Mouse (Mus musculus) myocyte (in vitro differentiated cells): ENCODE data around the gene Smu1. TPM values are rescaled to one million over a fixed set of nuclear protein-coding genes. Genes with fewer than 3 reads are reported as not detected.

Experiments used
- H3K27me3 ChIP-seq: one replicate; pipeline ENCODE4 v1.6.1; 2011; ENCODE audit not compliant: control insufficient read depth, insufficient read depth, insufficient read length
- H3K36me3 ChIP-seq: one replicate; pipeline ENCODE4 v1.6.1; 2011; ENCODE audit not compliant: control insufficient read depth, insufficient read depth
- H3K4me2 ChIP-seq: one replicate; pipeline ENCODE4 v1.6.1; 2011; ENCODE audit warnings: low read depth, control low read depth
- H3K4me3 ChIP-seq: one replicate; pipeline ENCODE4 v1.5.1; 2011; ENCODE audit warnings: mild to moderate bottlenecking, control low read depth, moderate library complexity
- H3K79me2 ChIP-seq: one replicate; pipeline ENCODE4 v1.6.1; 2011; ENCODE audit not compliant: control insufficient read depth, insufficient read depth
- H3ac ChIP-seq: one replicate; pipeline ENCODE4 v1.6.1; 2011; ENCODE audit not compliant: control insufficient read depth, insufficient read length
- CEBPB ChIP-seq: IDR thresholded peaks from 2 replicates; pipeline ENCODE4 v1.6.1; 2011; ENCODE audit warnings: mild to moderate bottlenecking, moderate library complexity; ENCODE audit not compliant: poor library complexity, insufficient read depth, severe bottlenecking
- E2F4 ChIP-seq: IDR thresholded peaks from one replicate; pipeline ENCODE4 v1.6.1; 2011; ENCODE audit warnings: mild to moderate bottlenecking, control low read depth, moderate library complexity; ENCODE audit not compliant: insufficient read depth
- MAX ChIP-seq: IDR thresholded peaks from one replicate; pipeline ENCODE4 v1.6.1; 2011; ENCODE audit warnings: low read depth, mild to moderate bottlenecking, control low read depth
- MYOD1 ChIP-seq, 3 experiments: IDR thresholded peaks; one replicate each; pipeline ENCODE4 v1.6.1; 2011; ENCODE audit warnings: control low read depth in 2 of 3, low read depth in 2 of 3, mild to moderate bottlenecking in 2 of 3, moderate library complexity in 1 of 3; ENCODE audit not compliant: insufficient read length in 2 of 3, control insufficient read depth in 1 of 3
- MYOG ChIP-seq, 3 experiments: IDR thresholded peaks; one replicate each; pipeline ENCODE4 v1.6.1; 2011; ENCODE audit warnings: control low read depth in 2 of 3, low read depth in 2 of 3, mild to moderate bottlenecking in 2 of 3; ENCODE audit not compliant: insufficient read length in 2 of 3, control insufficient read depth in 1 of 3, insufficient read depth in 1 of 3
- POLR2A ChIP-seq: IDR thresholded peaks from one replicate; pipeline ENCODE4 v1.6.1; 2011; ENCODE audit warnings: low read depth, mild to moderate bottlenecking, control low read depth, moderate library complexity; ENCODE audit not compliant: insufficient read length
- POLR2AphosphoS2 ChIP-seq: IDR thresholded peaks from one replicate; pipeline ENCODE4 v1.6.1; 2011; ENCODE audit warnings: low read depth, control low read depth; ENCODE audit not compliant: insufficient read length
- REST ChIP-seq: IDR thresholded peaks from one replicate; pipeline ENCODE4 v1.6.1; 2011; ENCODE audit warnings: mild to moderate bottlenecking, control low read depth, moderate library complexity; ENCODE audit not compliant: insufficient read depth, insufficient read length
- SRF ChIP-seq: IDR thresholded peaks from one replicate; pipeline ENCODE4 v1.6.1; 2011; ENCODE audit warnings: low read depth; ENCODE audit not compliant: control insufficient read depth, insufficient read length
- TCF12 ChIP-seq: IDR thresholded peaks from one replicate; pipeline ENCODE4 v1.6.1; 2011; ENCODE audit warnings: mild to moderate bottlenecking, control low read depth; ENCODE audit not compliant: poor library complexity, insufficient read depth, severe bottlenecking
- TCF3 ChIP-seq: IDR thresholded peaks from one replicate; pipeline ENCODE4 v1.6.1; 2011; ENCODE audit warnings: low read depth, control low read depth; ENCODE audit not compliant: insufficient read length
- USF1 ChIP-seq: IDR thresholded peaks from one replicate; pipeline ENCODE4 v1.6.1; 2011; ENCODE audit warnings: low read depth, mild to moderate bottlenecking, control low read depth, moderate library complexity
- polyA plus RNA-seq: library from polyadenylated mRNA; unstranded; fragments of >200 nt; fragmentation: generic; extraction: Trizol; gene quantifications from one replicate; pipeline ENCODE4 v1.2.1, GENCODE M21; 2012; ENCODE audit warnings: missing spikeins

Smu1 gene
- polyA plus RNA-seq, 1 experiment: 67.5 TPM

GRCm38 (mm10) chr4:40781797-40782495 lies 24.2 kb upstream of the Smu1 start:
- Histone ChIP-seq H3K27me3 (no peaks in the 10 kb centered on the region), H3K4me2 (peak overlapping the region; percentile 72)

GRCm38 (mm10) chr4:40781143-40781542 lies 23.4 kb upstream of the Smu1 start:
- H3K4me3 ChIP-seq: no peak overlapping the region
- H3K36me3 ChIP-seq: no peaks in the 10 kb centered on the region
- H3ac ChIP-seq: no peak overlapping the region
- no peaks in the 10 kb centered on the region for H3K79me2 ChIP-seq
- peak overlapping the region; percentile 72 for H3K4me2 ChIP-seq
- no peaks in the 10 kb centered on the region for H3K27me3 ChIP-seq
- TF ChIP-seq MYOD1 (IDR thresholded peaks at IDR 0.05; ENCODE audit: control insufficient read depth in 1 of 3, insufficient read length in 2 of 3, low read depth in 2 of 3) (peak in 1 of 3 experiments; percentile 24), USF1 (no peak)

More at GRCm38 (mm10) chr4:40781797-40782495, 24.2 kb upstream of the Smu1 start:
- Histone ChIP-seq H3ac (no peak overlapping the region), H3K36me3 (no peaks in the 10 kb centered on the region), H3K4me3 (no peak overlapping the region), H3K79me2 (no peaks in the 10 kb centered on the region)
- TF ChIP-seq MYOG (IDR thresholded peaks at IDR 0.05; ENCODE audit: control insufficient read depth in 1 of 3, insufficient read depth in 1 of 3, insufficient read length in 2 of 3, low read depth in 2 of 3) (no peak), CEBPB (0 out of 2 replicates have a peak, but pooled peaks have one; percentile 53), USF1 (peak; percentile 85), MAX (peak; percentile 52)

- Histone ChIP-seq H3K36me3 (no peaks in the 10 kb centered on the region), H3K4me3 (no peak overlapping the region), H3K4me2 (no peak overlapping the region), H3ac (no peak overlapping the region), H3K27me3 (no peaks in the 10 kb centered on the region), H3K79me2 (no peaks in the 10 kb centered on the region)
- no peak for TF ChIP-seq MYOG (IDR thresholded peaks at IDR 0.05; ENCODE audit: control insufficient read depth in 1 of 3, insufficient read depth in 1 of 3, insufficient read length in 2 of 3, low read depth in 2 of 3)
These were observed 20.9 kb upstream of the Smu1 start for GRCm38 (mm10) chr4:40778656-40779055.

DNA sequence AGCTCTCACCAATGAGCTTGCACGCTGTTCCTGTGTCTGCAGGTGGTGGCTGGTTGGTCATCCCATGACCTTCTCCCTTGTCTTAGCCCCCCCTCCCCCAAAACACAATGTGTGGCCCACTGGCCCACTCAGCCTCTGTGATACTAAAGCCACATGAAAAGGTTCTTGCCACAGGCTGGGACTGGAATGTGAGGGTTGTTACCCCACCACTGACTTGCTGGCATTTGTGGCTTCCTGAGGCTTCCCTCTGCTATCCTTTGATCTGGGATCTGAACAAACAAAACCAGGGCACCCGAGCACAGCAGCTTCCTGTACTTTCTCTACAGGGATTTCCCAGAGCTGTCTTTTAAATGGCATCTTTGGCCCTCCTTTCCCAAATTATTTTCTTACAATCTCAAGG lies 19.4 kb upstream of the Smu1 start:
- H3K4me2 ChIP-seq: peak overlapping the region; percentile 31
- H3K27me3 ChIP-seq: no peaks in the 10 kb centered on the region
- H3K79me2 ChIP-seq: no peaks in the 10 kb centered on the region
- H3ac ChIP-seq: no peak overlapping the region
- TF ChIP-seq TCF12 (no peak), MYOD1 (IDR thresholded peaks at IDR 0.05; ENCODE audit: control insufficient read depth in 1 of 3, insufficient read length in 2 of 3, low read depth in 2 of 3) (peak in 1 of 3 experiments; percentile 53), TCF3 (no peak), MYOG (IDR thresholded peaks at IDR 0.05; ENCODE audit: control insufficient read depth in 1 of 3, insufficient read depth in 1 of 3, insufficient read length in 2 of 3, low read depth in 2 of 3) (peak in 1 of 3 experiments; percentile 53), REST (no peak), POLR2AphosphoS2 (no peak), MAX (no peak), CEBPB (peak; percentile 40; the same call in 1 of the 2 replicates)
- H3K36me3 ChIP-seq: no peaks in the 10 kb centered on the region
- no peak overlapping the region for H3K4me3 ChIP-seq

- TF ChIP-seq POLR2A (no peak), USF1 (no peak), TCF12 (no peak), POLR2AphosphoS2 (no peak), CEBPB (no peak), MYOD1 (IDR thresholded peaks at IDR 0.05; ENCODE audit: control insufficient read depth in 1 of 3, insufficient read length in 2 of 3, low read depth in 2 of 3) (no peak), MAX (no peak), SRF (no peak), REST (no peak), TCF3 (no peak), E2F4 (no peak), MYOG (IDR thresholded peaks at IDR 0.05; ENCODE audit: control insufficient read depth in 1 of 3, insufficient read depth in 1 of 3, insufficient read length in 2 of 3, low read depth in 2 of 3) (no peak)
- H3ac ChIP-seq: no peak overlapping the region
- peak overlapping the region; percentile 31 for H3K4me2 ChIP-seq
- no peaks in the 10 kb centered on the region for H3K79me2 ChIP-seq
- no peak overlapping the region for H3K4me3 ChIP-seq
- H3K27me3 ChIP-seq: no peaks in the 10 kb centered on the region
- H3K36me3 ChIP-seq: no peaks in the 10 kb centered on the region
These were observed 18.7 kb upstream of the Smu1 start for GRCm38 (mm10) chr4:40776416-40776815.
